Mouse (Mus musculus) brain, embryonic 14.5 days (tissue): ENCODE results near the gene Prl5a1.

Experiments
- CTCF ChIP-seq: fragments of 200-500 bp; IDR thresholded peaks from 2 replicates; pipeline ENCODE4 v1.5.1; 2012; ENCODE audit warnings: inconsistent platforms, mild to moderate bottlenecking, moderate library complexity, borderline replicate concordance; ENCODE audit not compliant: insufficient read depth, insufficient read length; ENCODE audit errors: extremely low read depth
- POLR2A ChIP-seq: fragments of 200-500 bp; IDR thresholded peaks from 2 replicates; pipeline ENCODE4 v1.6.1; 2012; ENCODE audit warnings: mild to moderate bottlenecking, inconsistent platforms, borderline replicate concordance; ENCODE audit not compliant: poor library complexity, insufficient read depth, insufficient read length, severe bottlenecking; ENCODE audit errors: extremely low read depth

- TF ChIP-seq CTCF (no peak), POLR2A (no peak)
These were observed 6.5 kb upstream of the Prl5a1 start for GRCm38 (mm10) chr13:28135790-28136189.
